Mouse (Mus musculus): ENCODE measurements around the gene Ccdc78. TPM values are rescaled to one million over a fixed set of nuclear protein-coding genes. Genes with fewer than 3 reads are reported as not detected.
"Not testable (repeated sequence)": the region's sequence is repeated elsewhere in the genome, so short reads cannot be mapped to it uniquely, and the experiment has no call there.

Gene Ccdc78
- total RNA-seq, 2 experiments from 2014 or later: 0.22 TPM; not detected in 1

- DNase-seq (ENCODE audit: low spot score in 2 of 2): no peak
These were observed 8.4 kb upstream of the Ccdc78 start for GRCm38 (mm10) chr17:25777948-25778347.

GRCm38 (mm10) chr17:25781339-25781738, 5.0 kb upstream of the Ccdc78 start:
- no peak for DNase-seq (ENCODE audit: low spot score in 2 of 2)

- no peak for DNase-seq (ENCODE audit: low spot score in 2 of 2)
These were observed 3.3 kb upstream of the Ccdc78 start for GRCm38 (mm10) chr17:25783086-25783485.

DNA sequence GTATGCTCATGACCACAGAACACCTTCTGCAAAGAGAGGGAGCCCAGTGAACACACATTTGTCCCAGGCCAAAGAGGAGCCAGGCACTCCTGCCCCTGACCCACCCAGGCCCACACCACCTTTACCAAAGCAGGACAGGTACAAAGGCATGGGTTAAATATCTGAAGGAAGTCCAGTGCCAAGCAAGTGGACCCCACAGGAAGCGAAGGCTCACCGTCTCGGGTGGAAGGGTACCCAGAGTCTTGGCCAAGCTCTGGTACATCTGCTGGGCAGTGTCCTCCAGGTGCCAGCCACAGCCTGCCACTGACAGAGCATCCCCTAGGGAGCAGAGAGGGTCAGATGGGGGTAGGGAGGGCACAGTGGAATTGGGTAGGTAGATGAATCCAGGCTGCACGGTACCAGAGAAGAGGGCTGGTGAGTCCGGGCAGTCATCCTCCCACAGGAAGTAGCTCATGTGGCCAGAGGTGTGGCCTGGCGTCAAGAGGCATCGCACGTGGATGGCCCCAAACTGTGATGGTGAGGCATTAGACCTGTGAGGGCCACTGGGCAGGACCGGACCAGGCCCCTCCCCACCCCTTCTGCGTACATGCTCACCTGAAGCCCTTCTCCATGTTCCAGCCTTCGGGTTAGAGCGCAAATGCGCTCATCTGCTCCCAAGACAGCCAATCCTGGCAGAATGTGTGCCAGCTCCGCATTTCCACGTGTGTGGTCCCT, 2.4 kb upstream of the Ccdc78 start:
- no peak for DNase-seq (ENCODE audit: low spot score in 2 of 2)

- DNase-seq (ENCODE audit: low spot score in 2 of 2): peak; percentile 88 to 93
These were observed 1.1 kb upstream of the Ccdc78 start, which contains the start of gene Haghl for GRCm38 (mm10) chr17:25785281-25785745. TSS of gene Haghl (minus strand) at chr17:25785673.

GRCm38 (mm10) chr17:25786781-25787504, 563 bp downstream of the Ccdc78 start:
- DNase-seq (ENCODE audit: low spot score in 2 of 2): no peak

DNA sequence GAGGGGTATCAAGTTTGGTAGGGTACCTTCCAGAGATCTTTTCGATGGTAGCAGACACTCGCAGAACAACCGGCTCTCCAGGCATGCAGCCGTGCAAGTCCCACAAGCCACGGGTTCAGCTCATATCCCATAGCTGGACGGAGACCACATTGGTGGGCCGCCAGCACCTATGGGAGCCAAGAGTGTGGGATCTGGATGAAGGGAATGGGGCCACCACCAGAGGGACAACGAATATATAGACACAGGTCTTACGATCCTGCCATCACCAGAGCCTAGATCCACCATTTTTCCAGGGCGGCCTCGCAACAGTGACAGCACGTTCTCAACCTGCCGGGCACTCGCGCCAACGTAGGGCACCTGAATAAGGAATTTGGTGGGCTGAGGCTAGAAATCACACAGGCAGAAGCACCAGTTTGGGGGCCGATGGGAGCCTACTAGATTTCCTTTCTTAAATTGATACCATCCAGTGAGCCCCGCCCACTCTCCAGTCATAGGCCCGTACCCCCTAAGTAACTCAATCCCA, 5.0 kb downstream of the Ccdc78 start:
- no peak for DNase-seq (ENCODE audit: low spot score in 2 of 2)

DNA sequence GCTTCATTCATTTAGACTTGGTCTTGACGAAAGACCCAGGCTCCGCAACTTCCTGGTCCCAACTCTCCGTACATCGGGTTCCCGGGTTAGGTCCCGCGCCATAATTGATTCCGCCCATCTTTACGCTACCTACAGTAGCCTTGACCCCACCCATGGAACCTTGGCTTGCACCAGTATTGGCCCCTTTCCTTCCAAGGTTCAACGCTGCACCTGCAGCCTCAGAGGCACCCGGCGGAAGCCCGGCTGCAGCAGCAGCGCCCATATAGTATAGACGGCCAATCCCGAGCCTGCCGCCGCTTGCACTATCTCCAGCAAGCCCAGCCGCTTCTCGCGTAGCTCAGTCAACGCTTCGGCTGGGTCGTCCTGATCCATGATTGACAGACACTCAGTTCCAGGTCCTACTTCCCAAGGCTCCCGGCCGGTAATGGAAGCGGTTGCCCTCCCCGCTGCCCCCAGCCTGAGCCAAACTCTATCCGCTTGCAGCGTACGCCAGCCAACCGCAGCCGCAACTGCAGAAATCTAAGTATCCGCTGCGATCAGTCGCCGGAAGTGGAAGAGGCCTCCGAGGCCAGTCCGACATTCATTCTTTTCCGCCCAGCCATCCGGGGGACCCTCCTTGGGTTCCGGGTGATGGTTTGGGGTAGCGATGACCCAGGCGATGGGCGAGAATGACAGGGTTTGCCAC, 5.6 kb downstream of the Ccdc78 start:
- peak; percentile 75 for DNase-seq (ENCODE audit: low spot score in 2 of 2)

GRCm38 (mm10) chr17:25792615-25793014, 6.2 kb downstream of the Ccdc78 start, which contains the start of gene Fam173a:
TSS of gene Fam173a (minus strand) at chr17:25792901.
- peak in 1 of 2 experiments; percentile 68 for DNase-seq (ENCODE audit: low spot score in 2 of 2)

- DNase-seq (ENCODE audit: low spot score in 2 of 2): no peak
These were observed 7.8 kb downstream of the Ccdc78 start for GRCm38 (mm10) chr17:25794197-25794596.

- DNase-seq (ENCODE audit: low spot score in 2 of 2): no peak
These were observed 8.6 kb downstream of the Ccdc78 start for GRCm38 (mm10) chr17:25794998-25795397.

GRCm38 (mm10) chr17:25795609-25796092, 9.3 kb downstream of the Ccdc78 start, which contains the start of gene AC134908.4:
TSS of gene AC134908.4 (minus strand) at chr17:25795659.
- no peak for DNase-seq (ENCODE audit: low spot score in 2 of 2)

- no peak for DNase-seq (ENCODE audit: low spot score in 2 of 2)
These were observed 9.9 kb downstream of the Ccdc78 start for GRCm38 (mm10) chr17:25796211-25796771.

DNA sequence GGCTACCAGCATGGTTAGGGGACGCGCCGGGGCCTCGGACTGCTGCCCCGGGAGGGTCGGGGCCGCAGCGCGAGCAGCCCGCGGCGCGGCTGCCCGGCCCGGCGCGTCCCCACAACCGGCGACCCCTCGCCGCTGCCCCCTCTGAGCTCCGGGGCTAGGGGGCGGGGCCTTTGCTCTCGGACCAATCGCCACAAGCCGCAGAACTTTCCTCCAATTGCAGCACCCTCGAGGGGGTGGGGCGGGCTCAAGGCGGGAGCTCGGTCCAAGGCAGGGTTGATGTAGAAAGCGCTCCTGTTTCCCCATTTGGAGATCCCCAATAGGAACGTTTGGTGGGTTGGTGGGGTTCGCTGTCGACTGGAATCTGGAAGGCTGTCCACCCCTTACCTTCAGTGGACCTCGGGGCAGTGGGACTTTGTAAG, 10.6 kb downstream of the Ccdc78 start, which contains the start of gene Metrn:
Metrn (minus strand) TSS at position 186 of the 419 bp plus-strand sequence.
- peak; percentile 73 to 80 for DNase-seq (ENCODE audit: low spot score in 2 of 2)

GRCm38 (mm10) chr17:25801029-25801428, 14.6 kb downstream of the Ccdc78 start:
- DNase-seq (ENCODE audit: low spot score in 2 of 2): no peak

GRCm38 (mm10) chr17:25802825-25803517, 16.6 kb downstream of the Ccdc78 start:
- DNase-seq (ENCODE audit: low spot score in 2 of 2): peak; percentile 49 to 54

GRCm38 (mm10) chr17:25806507-25806906, 20.1 kb downstream of the Ccdc78 start:
- no peak for DNase-seq (ENCODE audit: low spot score in 2 of 2)

GRCm38 (mm10) chr17:25807452-25807851, 21.1 kb downstream of the Ccdc78 start:
- not testable (repeated sequence) for DNase-seq (ENCODE audit: low spot score in 2 of 2)

- no peak for DNase-seq (ENCODE audit: low spot score in 2 of 2)
These were observed 21.6 kb downstream of the Ccdc78 start for GRCm38 (mm10) chr17:25808028-25808427.

All from adrenal gland, postnatal 4 days (tissue).